Mouse (Mus musculus): ENCODE measurements around the gene Dhrs2. TPM values are rescaled to one million over a fixed set of nuclear protein-coding genes. Genes with fewer than 3 reads are reported as not detected.

Gene Dhrs2
- polyA plus RNA-seq, 1 experiment from 2014 or later: not detected

DNA sequence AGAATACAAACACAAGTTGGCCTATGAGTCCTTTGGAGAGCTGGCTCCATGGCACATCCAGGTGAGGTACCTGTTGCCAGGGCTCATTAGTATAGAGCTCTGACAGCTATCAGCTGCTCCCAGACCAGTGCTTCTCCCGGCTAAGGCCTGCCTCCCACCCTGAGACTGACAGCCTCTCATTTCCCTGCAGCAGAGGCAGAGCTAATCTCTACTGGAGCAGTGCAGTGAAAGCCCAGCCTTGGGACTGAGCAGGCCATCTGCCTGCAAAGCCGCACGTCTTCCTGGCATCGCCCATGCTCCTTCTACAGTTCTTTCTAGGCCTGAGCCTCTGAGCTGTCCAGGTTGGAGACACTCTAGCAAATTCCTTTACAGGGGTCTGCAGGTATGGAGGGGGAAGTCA lies 51.2 kb downstream of the Dhrs2 start:
- H3K4me2 ChIP-seq: no peak overlapping the region
- no peak overlapping the region for H3K9ac ChIP-seq (ENCODE audit: low read depth, low read length)
- peak; percentile 66 for ATAC-seq (replicated peaks; ENCODE audit: low FRiP score)
- DNase-seq (ENCODE audit: low spot score): no peak
- H3K4me3 ChIP-seq (ENCODE audit: low read depth, low read length): no peak overlapping the region
- H3K36me3 ChIP-seq (ENCODE audit: control insufficient read depth, insufficient read depth, low read length): no peaks in the 10 kb centered on the region
- WGBS: 52% methylated on average over 4 of the region's 4 CpGs
- H3K27ac ChIP-seq (ENCODE audit: low read depth, low read length): no peak overlapping the region
- no peaks in the 10 kb centered on the region for H3K9me3 ChIP-seq (ENCODE audit: control insufficient read depth, low read length)
- H3K4me1 ChIP-seq (replicated peaks; ENCODE audit: control insufficient read depth, insufficient read depth, low read length): no peaks in the 10 kb centered on the region; the same call in 1 of the 2 replicates
- no peaks in the 10 kb centered on the region for H3K27me3 ChIP-seq (replicated peaks; ENCODE audit: control insufficient read depth, insufficient read depth, low read length)

DNA sequence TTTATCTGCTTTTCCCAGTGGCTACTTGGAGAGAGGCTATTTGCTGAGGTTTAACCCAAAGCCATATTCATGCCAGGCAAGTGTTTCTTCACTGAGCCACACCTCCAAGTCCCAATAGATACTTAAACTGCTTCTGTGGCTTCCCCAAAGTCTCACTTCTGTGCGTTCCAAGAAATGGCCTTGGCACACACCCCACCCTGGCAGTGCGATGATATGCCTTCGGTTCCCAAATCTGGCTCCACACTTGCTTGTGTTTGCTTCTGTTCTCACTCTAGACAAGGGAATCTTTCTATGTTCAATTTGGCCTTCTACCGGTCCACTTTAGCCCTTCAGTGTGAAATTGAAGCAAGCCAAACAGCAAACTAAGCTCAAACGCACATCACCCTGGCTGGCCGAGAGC lies 53.0 kb downstream of the Dhrs2 start:
- H3K4me1 ChIP-seq (replicated peaks; ENCODE audit: control insufficient read depth, insufficient read depth, low read length): no peaks in the 10 kb centered on the region; the same call in 1 of the 2 replicates
- H3K27ac ChIP-seq (ENCODE audit: low read depth, low read length): no peak overlapping the region
- no peak for ATAC-seq (replicated peaks; ENCODE audit: low FRiP score)
- no peak overlapping the region for H3K4me3 ChIP-seq (ENCODE audit: low read depth, low read length)
- H3K36me3 ChIP-seq (ENCODE audit: control insufficient read depth, insufficient read depth, low read length): no peaks in the 10 kb centered on the region
- no peaks in the 10 kb centered on the region for H3K27me3 ChIP-seq (replicated peaks; ENCODE audit: control insufficient read depth, insufficient read depth, low read length)
- no peak for DNase-seq (ENCODE audit: low spot score)
- H3K9me3 ChIP-seq (ENCODE audit: control insufficient read depth, low read length): no peaks in the 10 kb centered on the region
- H3K9ac ChIP-seq (ENCODE audit: low read depth, low read length): no peak overlapping the region
- no peak overlapping the region for H3K4me2 ChIP-seq
- 75% methylated on average over 6 of the region's 6 CpGs for WGBS

DNA sequence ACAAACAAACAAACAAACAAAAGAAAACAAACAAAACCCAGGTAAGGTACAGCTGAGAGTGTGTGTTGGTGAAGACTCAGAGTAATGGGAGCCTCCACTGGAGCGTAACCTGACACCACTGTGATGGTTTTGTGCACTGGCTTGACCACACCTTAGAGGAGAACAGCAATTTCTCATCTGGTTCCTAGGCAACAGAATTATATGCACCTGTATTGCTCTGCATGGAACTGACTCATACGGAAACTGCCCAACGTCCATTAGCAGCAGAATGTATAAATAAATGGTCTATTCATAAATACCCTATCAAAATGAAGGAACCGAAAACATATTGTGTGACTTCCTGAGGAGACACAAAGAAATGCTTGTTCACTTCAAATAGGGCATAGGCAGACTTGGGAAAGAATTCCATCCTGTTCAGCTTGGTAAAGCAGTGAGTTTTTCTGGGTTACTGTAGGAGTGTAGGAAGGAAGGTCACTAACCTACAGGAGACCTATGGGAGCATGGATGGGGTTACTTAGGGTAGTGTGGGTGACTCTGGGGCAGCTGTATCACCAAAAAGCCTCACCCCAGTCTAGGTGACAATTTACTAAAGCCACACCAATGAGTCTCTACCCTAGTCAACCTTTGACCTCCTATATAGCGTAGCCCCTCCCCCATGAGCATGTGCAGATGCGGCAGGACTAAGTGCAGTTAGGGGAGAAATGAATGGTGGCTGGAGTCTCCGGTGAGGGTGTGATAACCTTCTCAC lies 57.7 kb downstream of the Dhrs2 start:
- no peak for ATAC-seq (replicated peaks; ENCODE audit: low FRiP score)
- no peaks in the 10 kb centered on the region for H3K36me3 ChIP-seq (ENCODE audit: control insufficient read depth, insufficient read depth, low read length)
- no peaks in the 10 kb centered on the region; the same call in 1 of the 2 replicates for H3K4me1 ChIP-seq (replicated peaks; ENCODE audit: control insufficient read depth, insufficient read depth, low read length)
- no peaks in the 10 kb centered on the region for H3K27me3 ChIP-seq (replicated peaks; ENCODE audit: control insufficient read depth, insufficient read depth, low read length)
- H3K27ac ChIP-seq (ENCODE audit: low read depth, low read length): no peak overlapping the region
- H3K9ac ChIP-seq (ENCODE audit: low read depth, low read length): no peak overlapping the region
- WGBS: 78% methylated on average over 7 of the region's 7 CpGs
- H3K4me3 ChIP-seq (ENCODE audit: low read depth, low read length): no peak overlapping the region
- DNase-seq (ENCODE audit: low spot score): no peak
- no peak overlapping the region for H3K4me2 ChIP-seq
- no peaks in the 10 kb centered on the region for H3K9me3 ChIP-seq (ENCODE audit: control insufficient read depth, low read length)

Other genes with a start within 250 kb of the Dhrs2 start
- gene Gm17428, start 245.1 kb upstream of the Dhrs2 start, polyA plus RNA-seq (2014; fragmentation: Nextera tagmentation; extraction: Ambion mirVana): not detected in 2 replicates
- 2.7 and 9.7 TPM in 2 replicates for gene Myh7, start 227.4 kb upstream of the Dhrs2 start, polyA plus RNA-seq (2014; fragmentation: Nextera tagmentation; extraction: Ambion mirVana)
- 87.0 and 95.6 TPM in 2 replicates for gene Ngdn, start 206.6 kb upstream of the Dhrs2 start, polyA plus RNA-seq (2014; fragmentation: Nextera tagmentation; extraction: Ambion mirVana)
- gene Zfhx2, start 129.7 kb upstream of the Dhrs2 start, polyA plus RNA-seq (2014; fragmentation: Nextera tagmentation; extraction: Ambion mirVana): 2.1 and 2.8 TPM in 2 replicates
- gene Thtpa, start 127.2 kb upstream of the Dhrs2 start, polyA plus RNA-seq (2014; fragmentation: Nextera tagmentation; extraction: Ambion mirVana): 10.5 and 12.6 TPM in 2 replicates
- 45.1 and 52.9 TPM in 2 replicates for gene Ap1g2, start 115.4 kb upstream of the Dhrs2 start, polyA plus RNA-seq (2014; fragmentation: Nextera tagmentation; extraction: Ambion mirVana)
- gene Jph4, start 105.1 kb upstream of the Dhrs2 start, polyA plus RNA-seq (2014; fragmentation: Nextera tagmentation; extraction: Ambion mirVana): 0.44 and 0.60 TPM in 2 replicates

Data from liver, embryonic 11.5 days (tissue).